Mouse (Mus musculus) embryo, embryonic 9.5 days (tissue): Measurements from ENCODE around the gene Tmem179b.
A peak's percentile ranks its signal among the peaks of the same experiment; 100 is the strongest.

Experiments
- DNase-seq: peaks from one replicate; pipeline ENCODE4 v3.0.0-alpha.2; 2017; ENCODE audit errors: extremely low spot score

The Tmem179b gene

DNA sequence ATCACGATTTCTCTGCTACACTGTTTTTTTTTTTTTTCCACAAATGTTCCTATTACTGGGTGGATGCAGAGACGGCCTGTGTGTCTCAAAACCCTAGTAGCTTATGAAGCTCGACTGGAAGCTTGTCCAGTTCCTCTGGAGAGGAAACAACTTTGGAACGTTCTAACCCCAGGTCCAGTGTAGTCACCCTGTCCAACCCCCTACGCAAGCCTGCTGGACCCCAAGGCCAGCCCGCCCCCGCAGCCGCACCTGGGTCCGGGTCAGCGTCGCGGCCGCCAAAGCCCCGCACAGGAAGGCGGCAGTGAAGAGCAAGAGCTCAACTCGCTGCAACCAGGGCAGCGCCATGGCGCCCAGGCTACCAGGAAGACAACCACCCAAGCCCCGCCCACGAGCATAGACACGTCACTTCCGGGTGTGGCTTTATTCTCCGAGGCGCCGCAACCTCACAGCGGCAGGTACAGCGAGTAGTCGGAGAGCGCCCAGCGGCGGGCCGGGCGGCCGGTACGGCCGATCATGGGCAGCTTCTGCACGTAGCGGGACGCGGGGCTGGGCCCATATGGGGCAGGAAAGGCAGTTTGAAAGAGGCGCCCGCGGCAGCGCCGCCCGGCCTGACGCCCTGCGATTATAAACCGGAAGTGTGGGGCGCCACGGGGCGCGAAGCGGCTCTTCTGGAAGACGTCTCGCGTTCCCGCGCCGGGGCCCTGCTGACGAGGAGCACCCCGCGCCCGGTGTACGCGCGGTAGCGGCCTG lies at the start of gene Tmem179b:
Gene Tmem179b (minus strand): TSS at position 382 of the 750 bp plus-strand sequence.
- DNase-seq = peak; percentile 99

DNA sequence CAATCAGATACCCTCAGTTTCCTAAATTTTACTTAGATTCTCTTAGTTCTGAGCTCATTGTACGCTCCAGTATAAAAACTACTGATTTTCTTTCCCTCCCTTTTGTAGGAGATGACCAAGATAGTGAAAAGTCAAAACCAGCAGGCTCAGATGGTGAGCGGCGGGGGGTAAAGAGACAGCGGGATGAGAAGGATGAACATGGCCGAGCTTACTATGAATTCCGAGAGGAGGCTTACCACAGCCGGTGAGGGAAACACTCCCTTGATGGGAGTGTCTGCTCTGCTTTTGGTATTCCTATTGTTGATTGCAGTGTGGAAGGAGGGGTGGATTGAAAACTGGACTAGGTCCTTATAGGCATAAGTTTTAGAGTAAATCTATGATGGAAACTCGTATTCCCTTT lies 48.4 kb upstream of the Tmem179b start:
- no peak for DNase-seq

DNA sequence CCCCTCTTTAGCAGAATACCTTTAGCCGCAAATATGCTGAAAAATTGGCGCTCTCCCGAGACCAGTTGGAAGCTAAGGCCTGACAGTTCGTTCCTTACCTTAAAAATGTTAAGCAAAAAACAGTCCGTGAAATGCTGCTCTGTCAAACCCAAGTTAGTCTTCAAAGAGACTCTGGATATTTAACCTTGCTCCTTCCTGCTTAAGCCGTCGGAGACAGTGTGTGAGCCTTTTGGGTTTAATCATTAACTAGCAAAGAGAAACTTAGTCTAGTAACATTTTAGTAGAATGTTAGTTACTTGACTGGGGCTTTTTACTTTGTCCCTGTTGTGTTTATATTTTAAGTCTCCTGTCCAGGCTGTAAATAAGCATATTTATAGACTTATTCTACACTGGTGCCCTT lies 46.9 kb upstream of the Tmem179b start:
- no peak for DNase-seq

DNA sequence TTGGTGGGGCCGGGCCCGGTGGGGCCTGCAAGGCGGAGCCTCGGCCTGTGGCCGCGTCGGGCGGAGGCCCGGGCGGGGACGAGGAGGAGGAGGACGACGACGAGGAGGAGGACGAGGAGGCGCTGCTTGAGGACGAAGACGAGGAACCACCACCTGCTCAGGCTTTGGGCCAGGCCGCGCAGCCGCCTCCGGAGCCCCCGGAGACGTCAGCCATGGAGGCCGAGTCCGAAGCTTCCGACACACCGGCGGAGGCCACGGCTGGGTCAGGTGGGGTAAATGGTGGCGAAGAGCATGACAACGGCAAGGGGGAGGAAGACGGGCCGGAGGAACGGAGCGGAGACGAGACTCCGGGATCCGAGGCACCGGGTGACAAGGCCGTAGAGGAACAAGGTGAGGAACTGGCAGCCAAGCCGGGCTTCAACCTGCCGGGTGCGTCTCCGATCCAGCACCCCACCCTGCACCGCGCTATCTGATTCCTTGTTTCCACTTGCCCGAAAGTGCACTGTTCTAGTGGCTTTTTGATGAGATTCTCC lies 46.2 kb upstream of the Tmem179b start:
- DNase-seq = no peak

DNA sequence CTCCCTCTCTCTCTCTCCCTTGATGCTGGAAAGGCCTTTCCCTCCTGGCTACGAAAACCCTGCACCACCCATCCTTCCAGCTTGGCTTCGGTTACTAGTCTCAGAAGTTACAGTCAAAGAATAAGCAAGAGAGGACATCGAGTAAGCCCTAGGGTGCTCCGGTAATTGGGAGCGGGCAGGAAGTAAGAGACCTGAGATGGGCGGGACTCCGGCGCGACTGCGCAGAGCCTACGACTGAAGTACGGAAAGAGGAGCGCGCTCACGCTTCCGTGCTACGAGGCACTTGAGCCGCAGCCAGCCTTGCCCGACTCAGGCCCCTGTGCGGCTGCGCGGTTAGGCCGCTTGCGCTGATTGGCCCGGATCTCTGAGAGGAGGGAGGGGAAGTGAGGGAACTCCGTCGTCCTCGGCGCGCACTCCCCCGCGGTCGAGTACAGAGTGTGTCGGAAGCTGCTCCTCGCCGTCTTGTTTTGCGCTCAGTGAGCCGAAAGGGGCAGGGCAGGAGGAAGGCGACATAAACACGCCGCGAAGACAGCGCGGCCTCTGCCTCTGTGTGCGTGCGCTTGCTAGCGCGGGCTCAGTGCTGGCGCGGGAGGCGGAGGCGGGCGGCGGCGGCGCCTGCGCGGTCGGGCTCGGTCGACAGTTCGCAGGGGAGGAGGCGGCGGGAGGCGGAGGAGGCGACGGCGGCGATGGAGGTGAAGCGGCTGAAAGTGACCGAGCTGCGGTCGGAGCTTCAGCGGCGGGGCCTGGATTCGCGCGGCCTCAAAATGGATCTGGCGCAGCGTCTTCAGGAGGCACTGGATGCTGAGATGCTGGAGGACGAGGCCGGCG lies 45.5 kb upstream of the Tmem179b start, which contains the start of gene Hnrnpul2:
Gene Hnrnpul2 (plus strand): TSS at position 415 of the 828 bp plus-strand sequence.
- peak; percentile 96 for DNase-seq

DNA sequence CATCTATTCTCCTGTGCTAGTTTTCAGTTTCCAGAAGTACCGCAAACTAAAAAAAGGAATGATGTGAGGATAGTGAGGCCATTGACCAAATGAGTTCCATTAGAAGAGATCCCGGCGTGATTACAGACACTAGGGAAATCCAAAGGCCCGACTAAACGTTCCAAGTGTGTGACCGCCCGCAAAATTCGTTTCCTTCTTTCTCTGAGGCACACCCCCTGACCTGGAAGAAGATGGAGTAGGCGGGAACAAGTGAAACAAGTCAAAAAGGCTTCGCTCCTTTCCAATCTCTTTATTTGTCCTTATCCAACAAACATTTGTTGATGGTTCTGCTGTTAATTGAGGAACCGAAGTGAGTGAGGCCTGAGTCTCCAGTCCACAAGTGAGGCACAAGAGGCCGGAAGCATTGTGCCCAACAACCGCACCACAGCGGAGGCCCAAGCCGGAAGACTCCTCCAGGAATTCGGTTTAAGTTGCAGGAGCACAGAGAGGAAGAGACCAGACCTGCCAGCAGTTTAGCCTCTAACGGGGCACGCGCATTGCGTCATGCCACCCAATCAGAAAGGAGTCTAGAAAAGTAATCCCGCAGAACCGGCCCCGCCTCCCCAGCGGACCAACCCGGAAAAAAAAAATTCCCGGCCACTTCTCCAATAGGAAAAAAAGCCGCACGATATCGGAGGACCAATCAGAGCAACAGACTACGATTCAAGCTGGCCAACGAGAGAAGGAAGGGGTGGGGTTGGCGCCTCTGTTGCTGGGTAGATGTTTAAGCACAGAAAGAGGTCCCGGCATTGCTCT lies 44.7 kb upstream of the Tmem179b start, which contains the start of gene Ttc9c:
Gene Ttc9c (minus strand): TSS at position 533 of the 795 bp plus-strand sequence.
- DNase-seq = peak; percentile 97

DNA sequence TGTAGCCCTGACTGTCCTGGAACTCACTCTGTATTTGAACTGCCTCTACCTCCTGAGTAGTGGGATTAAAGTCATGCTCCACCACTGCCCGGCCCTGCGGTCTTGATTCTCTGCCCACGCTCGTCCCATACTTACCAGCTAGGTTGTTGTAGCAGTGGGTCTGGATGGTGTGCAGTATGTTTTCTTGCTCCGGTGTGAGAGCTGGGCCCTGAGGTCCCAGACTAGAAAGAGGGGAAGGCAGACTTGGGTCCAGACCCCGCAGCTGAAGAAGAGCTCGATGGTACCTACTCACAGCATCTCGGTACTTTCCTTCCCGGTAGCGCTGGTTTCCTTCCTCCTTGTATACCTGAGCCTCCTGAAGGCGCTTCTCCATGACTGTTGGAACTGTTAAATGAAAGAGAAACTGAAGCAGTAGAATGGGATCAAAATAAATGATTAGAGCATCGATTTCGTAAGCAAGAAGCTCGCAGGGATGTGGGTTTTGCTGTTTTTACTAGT lies 44.1 kb upstream of the Tmem179b start:
- DNase-seq = no peak

DNA sequence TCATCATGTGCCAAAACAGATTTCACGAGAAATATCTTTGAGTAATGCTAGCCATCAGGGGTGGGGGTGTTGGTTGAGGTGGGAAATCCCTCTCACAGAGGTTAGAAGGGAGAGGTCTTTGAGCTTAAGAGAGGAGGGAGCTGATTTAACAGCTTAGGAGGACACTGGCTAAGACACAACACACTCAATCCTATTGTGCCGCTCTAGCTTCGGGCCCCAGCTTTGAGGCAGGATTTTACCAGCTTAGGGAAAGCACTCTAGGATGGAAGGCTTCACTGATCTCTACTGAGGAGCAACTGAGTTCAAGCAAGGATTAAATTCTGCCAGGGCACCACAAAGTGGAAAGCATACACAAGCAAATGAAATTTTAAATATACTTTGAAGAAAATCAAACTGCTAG lies 42.7 kb upstream of the Tmem179b start:
- no peak for DNase-seq

DNA sequence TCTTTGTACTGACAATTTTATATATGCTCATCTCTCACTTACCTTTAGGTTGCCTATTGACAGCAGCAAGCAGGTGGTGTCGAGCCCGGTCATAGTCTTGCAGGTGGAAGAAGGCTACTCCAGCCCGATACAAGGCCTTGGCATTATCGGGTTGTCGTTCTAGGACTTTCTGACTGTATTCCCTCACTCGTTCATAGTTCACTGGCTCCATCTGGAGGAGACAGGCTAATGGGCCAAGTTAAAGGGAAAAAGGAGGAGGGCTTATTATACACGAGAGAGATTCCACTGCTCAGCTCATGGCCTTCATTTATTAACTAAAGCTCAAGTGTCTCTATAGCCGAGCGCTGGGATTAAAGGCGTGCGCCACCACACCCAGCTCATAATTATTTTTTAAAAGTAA lies 41.5 kb upstream of the Tmem179b start:
- DNase-seq = no peak

DNA sequence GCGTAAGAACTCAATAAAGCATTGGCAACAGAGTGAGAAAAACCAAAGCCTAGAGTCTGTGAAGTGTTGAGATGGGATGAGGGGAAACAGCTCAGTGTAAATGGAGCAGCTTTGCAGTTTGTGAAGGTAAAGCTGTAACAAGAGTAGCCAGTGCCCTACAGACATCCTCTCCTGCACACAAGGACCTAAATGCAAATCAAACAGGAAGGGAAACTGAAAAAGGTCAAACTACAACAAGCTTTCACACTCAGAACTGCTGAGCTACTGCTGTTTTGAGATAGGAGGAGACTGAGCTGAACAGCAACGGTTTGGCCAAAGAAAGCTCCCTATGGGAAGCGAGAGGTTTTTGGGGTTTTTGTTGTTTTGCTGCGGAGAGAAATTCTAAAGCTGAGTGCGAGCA lies 32.5 kb upstream of the Tmem179b start:
- DNase-seq = no peak

DNA sequence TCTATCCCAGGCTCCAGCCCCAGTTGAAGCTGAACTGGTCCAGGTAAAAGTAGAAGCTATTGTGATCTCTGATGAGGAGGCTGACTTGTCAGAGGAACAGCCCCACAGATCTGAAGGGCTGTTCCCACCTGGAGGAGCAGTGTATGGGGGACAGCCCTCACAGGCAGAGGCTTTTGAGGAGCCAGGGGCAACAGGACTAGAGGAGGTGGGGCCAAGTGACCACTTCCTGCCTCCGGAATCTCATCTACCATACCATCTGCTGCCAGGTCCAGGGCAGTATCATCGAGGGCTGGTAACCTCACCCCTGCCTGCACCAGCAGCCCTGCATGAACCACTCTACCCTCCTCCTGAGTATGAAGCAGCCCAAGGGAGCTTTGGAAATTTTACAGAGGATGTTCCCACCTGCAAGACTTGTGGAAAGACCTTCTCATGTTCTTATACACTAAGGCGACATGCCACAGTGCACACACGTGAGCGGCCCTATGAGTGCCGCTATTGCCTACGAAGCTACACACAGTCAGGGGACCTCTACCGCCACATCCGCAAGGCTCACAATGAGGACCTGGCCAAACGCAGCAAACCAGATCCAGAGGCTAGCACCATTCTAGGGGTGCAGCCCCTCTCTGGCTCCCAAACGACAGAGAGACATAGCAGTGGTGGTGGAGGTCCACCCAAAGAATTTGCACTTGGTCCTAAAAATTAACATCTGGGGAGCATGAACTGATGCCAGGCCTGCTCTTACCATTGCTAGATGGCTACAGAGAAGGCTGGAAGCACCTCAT lies 29.8 kb upstream of the Tmem179b start:
- no peak for DNase-seq

DNA sequence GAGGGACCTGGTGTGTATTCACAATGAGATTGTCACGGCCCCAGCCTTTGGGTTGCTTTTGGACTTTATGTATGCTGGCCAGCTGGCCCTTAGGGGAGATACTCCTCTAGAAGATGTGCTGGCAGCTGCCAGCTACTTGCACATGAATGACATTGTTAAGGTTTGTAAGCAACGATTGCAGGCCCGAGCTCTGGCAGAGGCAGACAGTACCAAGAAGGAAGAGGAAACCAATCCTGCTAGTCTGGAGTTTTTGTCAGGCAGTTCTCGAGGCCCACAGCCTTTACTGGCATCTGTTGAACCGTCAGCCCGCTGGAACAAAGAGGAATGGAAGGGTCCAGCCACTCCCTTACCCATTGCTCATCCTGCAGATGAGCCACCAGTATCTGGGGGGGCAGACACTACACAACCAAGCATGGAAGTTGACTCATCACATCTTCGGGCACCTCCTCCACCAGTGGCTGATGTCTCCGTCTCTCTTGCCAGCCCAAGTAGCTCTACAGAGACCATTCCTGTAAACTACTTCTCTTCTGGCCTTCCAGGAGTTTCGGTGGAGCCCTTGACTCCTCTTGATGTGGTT lies 29.0 kb upstream of the Tmem179b start:
- no peak for DNase-seq

DNA sequence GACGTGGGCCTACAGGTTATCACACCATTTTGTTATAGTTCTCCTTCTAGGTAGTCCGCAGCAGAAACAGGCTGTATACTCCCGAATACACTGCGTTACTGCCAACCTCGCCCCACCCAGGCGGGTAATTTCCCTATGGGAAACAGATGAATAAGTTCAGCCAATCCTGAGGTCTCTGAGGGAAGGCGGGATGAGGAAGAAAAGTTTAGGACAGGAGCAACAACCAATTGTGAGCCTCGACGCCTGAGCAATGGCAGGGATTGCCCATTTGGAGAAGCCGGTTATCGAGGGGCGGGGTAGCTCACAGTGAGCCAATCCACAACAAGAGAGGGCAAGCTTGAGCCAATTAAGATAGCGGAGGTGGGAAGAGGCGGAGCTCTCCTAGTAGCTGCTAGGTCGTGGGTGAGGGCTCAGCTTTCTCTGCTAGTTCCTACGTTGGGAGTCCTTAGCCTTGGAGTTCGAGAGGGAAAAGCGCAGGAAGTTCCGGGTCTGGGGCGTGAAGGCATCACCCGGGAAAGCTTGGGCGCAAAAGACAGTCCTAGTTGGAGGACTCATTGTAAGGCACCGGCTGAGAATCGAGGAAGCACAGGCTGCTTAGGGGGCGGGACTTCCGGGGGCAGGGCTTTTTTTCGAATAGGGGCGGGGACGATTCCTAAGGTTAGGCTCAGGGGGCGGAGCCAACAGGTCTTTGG lies 28.0 kb upstream of the Tmem179b start, which contains the start of gene Zbtb3:
Gene Zbtb3 (plus strand): TSS at position 426 of the 692 bp plus-strand sequence.
- peak; percentile 95 for DNase-seq

DNA sequence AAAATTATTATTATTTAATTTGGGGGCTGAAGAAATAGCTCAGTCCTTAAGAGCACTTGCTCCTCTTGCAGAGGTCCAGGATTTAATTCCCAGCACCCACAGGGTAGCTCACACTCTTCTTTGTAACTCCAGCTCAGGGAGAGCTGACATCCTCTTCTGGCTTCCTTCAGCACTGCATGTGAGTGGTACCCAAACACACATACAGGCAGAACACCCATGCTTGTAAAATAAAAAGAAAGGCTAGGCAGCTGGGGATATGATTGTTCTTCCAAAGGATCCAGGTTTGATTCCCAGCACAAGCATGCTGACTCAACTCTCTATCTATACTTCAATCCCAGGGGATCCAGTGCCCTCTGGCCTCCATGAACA lies 24.7 kb upstream of the Tmem179b start:
- no peak for DNase-seq

DNA sequence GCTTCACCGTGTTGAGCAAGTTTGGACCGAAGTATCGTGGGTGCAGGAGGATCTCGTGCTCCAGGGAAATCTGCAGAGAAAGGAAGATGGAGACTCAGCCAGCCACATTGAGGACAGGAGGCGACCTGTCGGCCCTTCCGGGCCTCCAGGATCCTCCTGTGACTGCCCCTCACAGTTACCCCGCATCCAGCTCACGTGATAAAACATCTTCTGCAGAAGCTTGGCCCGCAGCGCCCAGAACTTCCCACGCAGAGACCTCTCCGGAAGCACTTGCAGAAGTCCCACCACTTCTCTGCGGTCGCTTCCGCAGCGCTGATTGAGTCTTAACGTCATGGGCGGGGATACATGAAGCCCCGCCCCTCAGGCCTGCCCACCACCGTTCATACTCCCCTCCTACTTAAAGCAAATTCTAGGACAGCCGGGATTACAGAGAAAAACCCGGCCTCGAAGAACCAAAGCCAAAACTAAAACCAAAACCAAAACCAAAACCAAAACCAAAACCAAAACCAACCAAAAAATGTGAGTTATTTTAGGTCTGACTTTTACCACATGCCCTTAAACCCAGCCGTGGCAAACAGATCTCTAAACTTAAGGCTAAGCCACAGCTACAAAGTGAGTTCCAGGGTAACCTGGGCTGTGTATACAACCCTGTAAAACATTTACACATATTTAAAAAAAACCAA lies 24.1 kb upstream of the Tmem179b start, which contains the start of gene Polr2g:
Gene Polr2g (minus strand): TSS at position 314 of the 683 bp plus-strand sequence.
- DNase-seq = peak; percentile 88

DNA sequence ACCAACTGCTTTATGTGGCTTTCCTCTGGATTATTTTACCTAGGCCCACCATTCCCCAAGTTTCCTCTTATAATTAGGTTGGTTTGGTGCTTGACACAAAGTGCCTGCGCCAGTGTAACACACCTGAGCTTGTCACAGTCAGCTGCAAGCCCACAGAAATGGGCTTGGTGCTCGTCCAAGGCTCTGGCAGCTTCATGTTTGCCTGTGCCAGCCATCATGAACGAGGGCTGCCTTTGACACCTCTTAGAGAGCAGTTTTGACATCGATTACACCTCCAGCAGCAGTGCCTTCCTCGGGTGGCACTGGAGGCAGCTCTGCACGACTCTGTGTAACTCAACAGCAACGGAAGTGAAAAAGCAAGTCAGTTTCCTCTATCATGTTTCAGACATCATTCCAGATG lies 15.9 kb upstream of the Tmem179b start:
- DNase-seq = no peak

DNA sequence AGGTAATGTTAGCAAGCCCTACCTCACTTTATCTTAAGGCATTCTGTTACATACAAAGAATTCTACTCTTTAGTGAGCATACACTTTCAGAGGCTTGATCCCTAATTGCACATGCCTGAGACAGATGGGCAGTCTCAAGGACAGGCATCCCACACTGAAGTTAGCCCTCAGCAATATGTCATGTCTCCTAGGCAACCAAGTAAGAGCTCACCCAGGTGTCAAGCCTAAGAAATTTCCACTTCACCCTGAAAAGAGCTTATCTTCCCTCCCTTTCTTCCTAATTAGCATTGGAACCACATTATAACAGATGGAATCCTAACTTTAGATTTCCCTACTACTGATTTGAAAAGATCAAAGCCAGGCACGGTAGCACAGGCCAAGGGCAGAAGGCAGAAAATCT lies 14.9 kb upstream of the Tmem179b start:
- no peak for DNase-seq

DNA sequence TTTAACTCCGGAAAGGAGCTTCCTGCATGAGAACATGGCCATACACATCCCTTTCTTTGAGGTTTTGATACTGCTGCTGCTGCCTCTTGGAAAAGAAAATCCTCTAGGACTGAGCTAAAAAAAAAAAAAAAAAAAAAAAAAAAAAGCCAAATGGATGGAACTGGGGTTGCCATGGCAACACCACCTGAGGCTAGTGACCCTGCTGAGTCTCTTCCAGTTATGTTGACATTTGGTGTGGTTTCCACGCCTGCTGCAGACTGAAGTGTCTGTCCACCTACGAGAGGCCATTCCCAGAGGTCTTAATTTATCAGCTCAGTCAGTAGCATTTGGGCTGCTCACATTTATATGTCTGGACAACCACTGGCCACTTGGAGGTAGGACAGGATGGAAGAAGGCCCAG lies 14.3 kb upstream of the Tmem179b start:
- no peak for DNase-seq
